Mouse (Mus musculus): ENCODE data around the gene Cd70. TPM values are rescaled to one million over a fixed set of nuclear protein-coding genes. Genes with fewer than 3 reads are reported as not detected.

Gene Cd70
- total and polyA plus RNA-seq, 2 experiments: not detected

GRCm38 (mm10) chr17:57170616-57171260, 21.2 kb upstream of the Cd70 start:
- TF ChIP-seq CTCF (IDR thresholded peaks at IDR 0.05; ENCODE audit: low read depth, low read length): no peak
- TF ChIP-seq POLR2A (IDR thresholded peaks at IDR 0.05; ENCODE audit: extremely low read depth, insufficient read depth, low read length): no peak
- H3K36me3 ChIP-seq (ENCODE audit: control insufficient read depth, insufficient read depth, low read length): no peaks in the 10 kb centered on the region
- no peak overlapping the region for H3K27ac ChIP-seq (replicated peaks; ENCODE audit: insufficient read depth, low read depth, low read length)
- H3K4me1 ChIP-seq (ENCODE audit: control insufficient read depth, insufficient read depth, low read length): no peaks in the 10 kb centered on the region
- H3K27me3 ChIP-seq (ENCODE audit: control insufficient read depth, insufficient read depth, low read length): no peaks in the 10 kb centered on the region
- WGBS: 57% methylated on average over 5 of the region's 5 CpGs
- no peaks in the 10 kb centered on the region for H3K79me2 ChIP-seq (ENCODE audit: control insufficient read depth, insufficient read depth, low read length)
- H3K9ac ChIP-seq (ENCODE audit: low read depth, low read length): no peak overlapping the region
- no peak for DNase-seq (ENCODE audit: extremely low read depth, low read depth, low spot score)
- H3K4me3 ChIP-seq (ENCODE audit: insufficient read depth, low read depth, low read length): no peak overlapping the region

GRCm38 (mm10) chr17:57166800-57167791, 17.5 kb upstream of the Cd70 start:
- H3K9ac ChIP-seq (ENCODE audit: low read depth, low read length): no peak overlapping the region
- no peaks in the 10 kb centered on the region for H3K36me3 ChIP-seq (ENCODE audit: control insufficient read depth, insufficient read depth, low read length)
- no peak overlapping the region for H3K27ac ChIP-seq (replicated peaks; ENCODE audit: insufficient read depth, low read depth, low read length)
- H3K4me1 ChIP-seq (ENCODE audit: control insufficient read depth, insufficient read depth, low read length): no peaks in the 10 kb centered on the region
- WGBS: 22% methylated on average over 10 of the region's 11 CpGs
- no peak overlapping the region for H3K4me3 ChIP-seq (ENCODE audit: insufficient read depth, low read depth, low read length)
- peak; percentile 48 for DNase-seq (ENCODE audit: extremely low read depth, low read depth, low spot score)
- H3K27me3 ChIP-seq (ENCODE audit: control insufficient read depth, insufficient read depth, low read length): no peaks in the 10 kb centered on the region
- H3K79me2 ChIP-seq (ENCODE audit: control insufficient read depth, insufficient read depth, low read length): no peaks in the 10 kb centered on the region
- no peak for TF ChIP-seq POLR2A (IDR thresholded peaks at IDR 0.05; ENCODE audit: extremely low read depth, insufficient read depth, low read length)
- TF ChIP-seq CTCF (IDR thresholded peaks at IDR 0.05; ENCODE audit: low read depth, low read length): peak; percentile 97

- Histone ChIP-seq H3K36me3 (ENCODE audit: control insufficient read depth, insufficient read depth, low read length) (no peaks in the 10 kb centered on the region), H3K4me1 (ENCODE audit: control insufficient read depth, insufficient read depth, low read length) (no peaks in the 10 kb centered on the region), H3K27ac (replicated peaks; ENCODE audit: insufficient read depth, low read depth, low read length) (no peak overlapping the region), H3K79me2 (ENCODE audit: control insufficient read depth, insufficient read depth, low read length) (no peaks in the 10 kb centered on the region), H3K27me3 (ENCODE audit: control insufficient read depth, insufficient read depth, low read length) (0 out of 2 replicates have a peak, but pooled peaks cover 3% of the 10 kb centered on the region), H3K9ac (ENCODE audit: low read depth, low read length) (no peak overlapping the region), H3K4me3 (ENCODE audit: insufficient read depth, low read depth, low read length) (no peak overlapping the region)
- WGBS: 89% methylated on average over 4 of the region's 4 CpGs
- DNase-seq (ENCODE audit: extremely low read depth, low read depth, low spot score): no peak
- TF ChIP-seq POLR2A (IDR thresholded peaks at IDR 0.05; ENCODE audit: extremely low read depth, insufficient read depth, low read length) (no peak), CTCF (IDR thresholded peaks at IDR 0.05; ENCODE audit: low read depth, low read length) (no peak)
Observed at GRCm38 (mm10) chr17:57153787-57154186, 4.2 kb upstream of the Cd70 start.

GRCm38 (mm10) chr17:57153006-57153405, 3.4 kb upstream of the Cd70 start:
- 92% methylated on average over 6 of the region's 6 CpGs for WGBS
- Histone ChIP-seq H3K4me3 (ENCODE audit: insufficient read depth, low read depth, low read length) (no peak overlapping the region), H3K27me3 (ENCODE audit: control insufficient read depth, insufficient read depth, low read length) (peaks cover 6% of the 10 kb centered on the region; the same call in 1 of the 2 replicates), H3K79me2 (ENCODE audit: control insufficient read depth, insufficient read depth, low read length) (no peaks in the 10 kb centered on the region), H3K4me1 (ENCODE audit: control insufficient read depth, insufficient read depth, low read length) (no peaks in the 10 kb centered on the region), H3K27ac (replicated peaks; ENCODE audit: insufficient read depth, low read depth, low read length) (no peak overlapping the region), H3K9ac (ENCODE audit: low read depth, low read length) (no peak overlapping the region), H3K36me3 (ENCODE audit: control insufficient read depth, insufficient read depth, low read length) (no peaks in the 10 kb centered on the region)
- DNase-seq (ENCODE audit: extremely low read depth, low read depth, low spot score): no peak
- no peak for TF ChIP-seq POLR2A (IDR thresholded peaks at IDR 0.05; ENCODE audit: extremely low read depth, insufficient read depth, low read length)

GRCm38 (mm10) chr17:57148343-57148742, 1.2 kb downstream of the Cd70 start:
- Histone ChIP-seq H3K4me1 (ENCODE audit: control insufficient read depth, insufficient read depth, low read length) (no peaks in the 10 kb centered on the region), H3K4me3 (ENCODE audit: insufficient read depth, low read depth, low read length) (no peak overlapping the region), H3K36me3 (ENCODE audit: control insufficient read depth, insufficient read depth, low read length) (no peaks in the 10 kb centered on the region), H3K79me2 (ENCODE audit: control insufficient read depth, insufficient read depth, low read length) (no peaks in the 10 kb centered on the region), H3K9ac (ENCODE audit: low read depth, low read length) (no peak overlapping the region), H3K27ac (replicated peaks; ENCODE audit: insufficient read depth, low read depth, low read length) (no peak overlapping the region), H3K27me3 (ENCODE audit: control insufficient read depth, insufficient read depth, low read length) (peaks cover 10% of the 10 kb centered on the region; the same call in 1 of the 2 replicates)
- TF ChIP-seq POLR2A (IDR thresholded peaks at IDR 0.05; ENCODE audit: extremely low read depth, insufficient read depth, low read length): no peak
- TF ChIP-seq CTCF (IDR thresholded peaks at IDR 0.05; ENCODE audit: low read depth, low read length): no peak
- 72% methylated on average over 4 of the region's 4 CpGs for WGBS
- no peak for DNase-seq (ENCODE audit: extremely low read depth, low read depth, low spot score)
